Mouse (Mus musculus) midbrain, embryonic 11.5 days (tissue): ENCODE measurements at regions not wholly inside any gene's neighbourhood (a gene's known extent, or its start where the extent isn't known, plus 50 kb on each side); places are given as distances from the start of the nearest gene placed in this dataset.

ENCODE experiments used
- ATAC-seq: fragments of 200-750 bp; cut with Nextera tagmentation; 2 replicates; pipeline ENCODE4 v1.8.0; 2017; ENCODE audit warnings: moderate TSS enrichment, moderate library complexity; ENCODE audit not compliant: low FRiP score
- DNase-seq: peaks from one replicate; pipeline ENCODE4 v3.0.0; 2015; ENCODE audit warnings: low spot score; ENCODE audit errors: missing footprints
- H3K27ac ChIP-seq: fragments of 300-500 bp; sonication (generic); 2 replicates; pipeline ENCODE4 v1.5.1; 2014; ENCODE audit warnings: low read depth, low read length
- H3K27me3 ChIP-seq: fragments of 300-500 bp; sonication (generic); 2 replicates; pipeline ENCODE4 v1.6.1; 2014; ENCODE audit warnings: mild to moderate bottlenecking, low read length, moderate library complexity, mixed read lengths; ENCODE audit not compliant: control insufficient read depth, insufficient read depth
- H3K36me3 ChIP-seq: fragments of 300-500 bp; sonication (generic); 2 replicates; pipeline ENCODE4 v1.6.1; 2014; ENCODE audit warnings: mild to moderate bottlenecking, low read length, moderate library complexity, mixed read lengths; ENCODE audit not compliant: control insufficient read depth, insufficient read depth
- H3K4me1 ChIP-seq: fragments of 300-500 bp; sonication (generic); 2 replicates; pipeline ENCODE4 v1.6.1; 2014; ENCODE audit warnings: low read length; ENCODE audit not compliant: control insufficient read depth, insufficient read depth
- H3K4me2 ChIP-seq: fragments of 300-500 bp; sonication (generic); 2 replicates; pipeline ENCODE4 v1.6.1; 2014; ENCODE audit warnings: mild to moderate bottlenecking, moderate library complexity
- H3K4me3 ChIP-seq: fragments of 300-500 bp; sonication (generic); 2 replicates; pipeline ENCODE4 v1.5.1; 2014; ENCODE audit warnings: low read depth, low read length
- H3K9ac ChIP-seq: fragments of 300-500 bp; sonication (generic); 2 replicates; pipeline ENCODE4 v1.6.1; 2014; ENCODE audit warnings: low read length
- H3K9me3 ChIP-seq: fragments of 300-500 bp; sonication (generic); 2 replicates; pipeline ENCODE4 v1.6.1; 2016; ENCODE audit warnings: low read length; ENCODE audit not compliant: control insufficient read depth
- WGBS: fragments of 180-500 bp; shearing (Covaris S2); extraction: QIAGEN DNeasy Blood & Tissue Kit; methylation state at CpG from one replicate; pipeline ENCODE4 v1.1.7; 2014; 5-methylcytosine and 5-hydroxymethylcytosine counted together

DNA sequence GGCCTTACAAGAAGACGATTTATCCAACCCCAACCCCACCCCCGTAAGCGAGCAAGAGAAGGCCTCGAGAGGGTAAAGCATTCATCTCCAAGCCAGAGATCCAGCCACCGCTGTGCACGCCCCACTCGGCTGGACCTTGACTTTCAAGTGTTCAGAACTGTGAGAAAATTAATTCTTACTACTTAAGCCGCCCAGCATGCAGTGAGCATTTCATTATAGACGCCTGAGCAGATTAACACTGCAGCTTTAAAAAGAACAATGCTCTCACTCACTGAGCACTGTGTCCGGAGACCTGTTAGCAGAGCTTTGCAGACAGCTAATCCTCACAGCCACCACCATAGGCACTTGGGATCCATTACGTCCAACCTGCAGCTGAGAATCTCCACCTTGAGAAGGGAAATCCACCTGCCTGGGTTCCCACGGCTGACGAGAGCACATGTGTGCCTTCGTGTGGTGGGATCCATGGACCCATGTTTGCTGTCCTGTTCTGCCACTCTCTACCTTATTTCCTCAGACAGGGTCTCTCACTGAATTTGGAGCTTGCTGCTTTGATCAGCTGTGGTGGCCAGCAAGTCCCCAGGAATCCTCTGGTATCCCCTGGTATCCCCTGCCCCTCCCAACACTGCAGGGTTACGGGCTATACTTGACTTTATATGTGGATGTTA, 281.4 kb downstream of the 3100002H09Rik start:
- 12% methylated on average over 15 of the region's 15 CpGs for WGBS
- no peak overlapping the region for H3K4me3 ChIP-seq
- no peak overlapping the region for H3K9ac ChIP-seq
- DNase-seq (peak; percentile 92), ATAC-seq (peak; percentile 93)
- no peak overlapping the region for H3K27ac ChIP-seq
- no peak overlapping the region for H3K4me2 ChIP-seq
- peaks cover 10% of the 10 kb centered on the region for H3K4me1 ChIP-seq
- H3K9me3 ChIP-seq = peaks cover 2% of the 10 kb centered on the region; the same call in 1 of the 2 replicates
- peaks cover 26% of the 10 kb centered on the region for H3K27me3 ChIP-seq
- H3K36me3 ChIP-seq = no peaks in the 10 kb centered on the region

DNA sequence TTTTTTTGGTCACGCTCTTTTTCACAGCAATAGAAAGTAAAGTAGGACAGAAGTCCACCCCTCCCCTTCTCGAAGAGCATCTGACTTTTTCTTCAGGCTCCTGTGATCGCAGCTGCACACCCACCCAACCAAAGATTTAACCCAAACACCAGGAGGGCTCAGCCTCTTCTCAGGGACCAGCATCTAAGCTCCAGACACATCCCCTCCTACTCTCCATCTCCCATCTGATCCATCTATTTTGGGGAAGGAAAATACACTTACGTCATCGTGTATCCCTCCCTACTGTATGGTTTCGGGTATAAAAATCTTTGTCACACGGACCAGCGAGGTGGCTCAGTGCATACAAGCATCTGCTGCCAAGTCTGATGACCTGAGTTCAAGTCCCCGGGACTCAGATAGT, 284.3 kb downstream of the 3100002H09Rik start:
- H3K4me3 ChIP-seq = no peak overlapping the region
- ATAC-seq (no peak), DNase-seq (no peak)
- WGBS = 90% methylated on average over 9 of the region's 9 CpGs
- no peak overlapping the region for H3K9ac ChIP-seq
- H3K27ac ChIP-seq = no peak overlapping the region
- peaks cover 10% of the 10 kb centered on the region for H3K4me1 ChIP-seq
- no peaks in the 10 kb centered on the region for H3K36me3 ChIP-seq
- peaks cover 2% of the 10 kb centered on the region; the same call in 1 of the 2 replicates for H3K9me3 ChIP-seq
- no peak overlapping the region for H3K4me2 ChIP-seq
- peaks cover 24% of the 10 kb centered on the region for H3K27me3 ChIP-seq

DNA sequence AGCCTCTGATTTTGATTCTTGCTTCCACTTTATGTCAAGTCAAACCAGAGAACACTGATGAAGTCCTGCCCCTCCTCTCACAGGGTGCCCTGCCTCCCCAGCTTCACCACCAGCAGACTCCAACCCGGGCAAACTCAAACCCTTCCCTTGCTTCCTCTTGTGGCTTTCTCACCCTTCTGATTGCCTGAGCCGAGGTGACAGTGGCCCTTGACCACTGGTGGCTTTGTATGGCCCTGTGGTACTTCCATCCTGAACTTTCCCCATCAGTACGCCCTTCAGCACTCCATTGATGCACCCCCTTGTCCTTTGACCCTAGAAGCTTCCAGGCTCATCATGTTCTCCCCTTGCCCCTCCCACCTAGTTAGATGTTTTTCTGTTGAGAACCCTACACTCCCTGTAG, 287.0 kb downstream of the 3100002H09Rik start:
- ATAC-seq (no peak), DNase-seq (no peak)
- 63% methylated on average over 3 of the region's 3 CpGs for WGBS
- Histone ChIP-seq H3K27ac (no peak overlapping the region), H3K4me2 (no peak overlapping the region), H3K4me1 (no peaks in the 10 kb centered on the region), H3K27me3 (peaks cover 14% of the 10 kb centered on the region), H3K4me3 (no peak overlapping the region), H3K9ac (no peak overlapping the region), H3K36me3 (no peaks in the 10 kb centered on the region), H3K9me3 (peaks cover 2% of the 10 kb centered on the region; the same call in 1 of the 2 replicates)

DNA sequence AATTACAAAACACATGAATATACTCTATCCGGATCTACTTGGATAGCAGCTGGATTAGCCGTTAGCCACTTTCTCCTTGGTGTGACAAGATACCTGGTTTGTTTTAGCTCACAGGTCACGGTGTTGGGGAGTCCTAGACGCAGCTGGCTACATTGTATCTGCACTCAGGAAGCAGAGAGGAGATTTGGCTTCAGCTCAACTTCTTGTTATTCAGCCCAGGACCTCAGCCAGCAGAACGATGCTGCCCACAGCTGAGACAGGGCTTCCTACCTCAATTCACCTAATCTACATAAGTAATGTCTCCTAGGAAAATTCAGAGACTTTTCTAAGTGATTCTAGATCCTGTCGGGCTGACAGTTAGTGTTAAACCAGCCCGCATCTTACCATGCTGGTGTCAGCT, 289.4 kb downstream of the 3100002H09Rik start:
- no peak overlapping the region for H3K4me2 ChIP-seq
- H3K4me1 ChIP-seq = 0 out of 2 replicates have a peak, but pooled peaks cover 3% of the 10 kb centered on the region
- H3K36me3 ChIP-seq = no peaks in the 10 kb centered on the region
- H3K27me3 ChIP-seq = peaks cover 13% of the 10 kb centered on the region
- no peak for DNase-seq
- 76% methylated on average over 7 of the region's 7 CpGs for WGBS
- no peak overlapping the region for H3K27ac ChIP-seq
- H3K4me3 ChIP-seq = no peak overlapping the region
- ATAC-seq = no peak
- H3K9me3 ChIP-seq = peaks cover 2% of the 10 kb centered on the region; the same call in 1 of the 2 replicates
- no peak overlapping the region for H3K9ac ChIP-seq

DNA sequence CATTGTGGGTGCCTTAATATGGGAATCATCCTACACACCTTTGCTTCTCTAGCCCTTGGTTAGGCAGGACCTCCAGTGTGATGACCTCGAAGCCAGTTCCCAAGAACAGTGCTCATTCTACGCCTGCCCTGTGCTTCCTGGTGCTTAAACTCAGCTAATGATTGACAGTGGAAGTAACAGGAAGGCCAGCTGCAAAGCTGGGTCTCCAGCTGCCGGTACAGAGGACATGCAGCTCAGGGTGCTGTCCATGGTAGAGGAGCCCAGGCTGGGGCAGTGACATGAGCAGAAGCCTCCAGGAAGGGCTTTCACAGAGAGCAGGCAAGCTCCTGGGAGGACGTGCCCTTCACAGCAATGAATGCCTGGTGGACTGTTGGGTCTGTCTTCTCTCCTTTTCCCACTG, 293.6 kb downstream of the 3100002H09Rik start:
- Histone ChIP-seq H3K27me3 (peaks cover 2% of the 10 kb centered on the region; the same call in 1 of the 2 replicates), H3K9me3 (peaks cover 3% of the 10 kb centered on the region; the same call in 1 of the 2 replicates), H3K4me3 (no peak overlapping the region), H3K9ac (no peak overlapping the region), H3K36me3 (no peaks in the 10 kb centered on the region), H3K4me2 (no peak overlapping the region), H3K27ac (no peak overlapping the region), H3K4me1 (0 out of 2 replicates have a peak, but pooled peaks cover 3% of the 10 kb centered on the region)
- ATAC-seq (no peak), DNase-seq (no peak)
- WGBS = 42% methylated on average over 4 of the region's 4 CpGs

DNA sequence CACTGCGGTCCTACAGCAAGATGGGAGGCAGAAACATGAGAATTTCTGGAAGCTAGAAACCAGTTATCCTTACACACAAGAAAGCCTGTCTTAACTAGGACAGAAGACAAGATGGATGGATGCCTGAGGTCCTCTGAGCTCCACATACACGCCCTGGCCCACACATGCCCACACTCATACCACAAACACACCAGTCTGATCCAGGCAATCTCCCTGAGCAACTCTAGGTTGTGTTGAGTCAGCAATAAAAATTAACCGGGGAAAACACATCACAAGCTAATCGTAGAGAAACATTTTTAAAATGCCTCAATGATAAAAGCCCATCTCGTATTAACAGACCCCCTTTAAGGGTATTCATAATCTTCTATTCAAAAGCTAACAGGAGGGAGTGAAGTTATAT, 298.9 kb downstream of the 3100002H09Rik start:
- Histone ChIP-seq H3K4me1 (peaks cover 2% of the 10 kb centered on the region; the same call in 1 of the 2 replicates), H3K27me3 (peaks cover 2% of the 10 kb centered on the region; the same call in 1 of the 2 replicates), H3K36me3 (no peaks in the 10 kb centered on the region), H3K4me2 (no peak overlapping the region), H3K4me3 (no peak overlapping the region), H3K9me3 (peaks cover 3% of the 10 kb centered on the region; the same call in 1 of the 2 replicates), H3K9ac (no peak overlapping the region), H3K27ac (no peak overlapping the region)
- ATAC-seq (no peak), DNase-seq (no peak)
- 86% methylated on average over 5 of the region's 5 CpGs for WGBS

DNA sequence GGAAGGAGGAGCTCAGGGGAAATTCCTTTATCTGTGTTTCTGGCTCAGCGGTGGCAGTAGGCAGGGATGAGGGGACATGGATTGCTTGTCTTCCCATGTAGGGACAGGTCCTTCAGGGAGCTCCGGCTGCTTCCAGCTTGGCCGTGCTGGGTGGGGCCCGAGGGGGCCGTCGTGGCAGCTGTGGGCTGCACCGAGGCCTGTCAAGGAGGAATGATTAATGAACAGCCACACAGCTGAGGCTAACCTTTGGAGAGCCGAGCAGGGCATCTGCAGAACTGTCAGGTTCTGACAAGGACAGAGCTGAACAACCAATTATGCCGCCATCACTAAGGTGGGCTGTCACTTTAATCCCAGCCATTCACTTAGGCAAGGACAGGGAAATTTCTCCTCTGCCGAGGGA, 300.0 kb downstream of the 3100002H09Rik start:
- ATAC-seq (peak; percentile 50; the same call in 1 of the 2 replicates), DNase-seq (no peak)
- H3K27me3 ChIP-seq = peaks cover 2% of the 10 kb centered on the region; the same call in 1 of the 2 replicates
- no peak overlapping the region for H3K4me3 ChIP-seq
- no peaks in the 10 kb centered on the region for H3K36me3 ChIP-seq
- H3K27ac ChIP-seq = no peak overlapping the region; the same call in 1 of the 2 replicates
- no peak overlapping the region for H3K9ac ChIP-seq
- H3K4me2 ChIP-seq = no peak overlapping the region
- 38% methylated on average over 10 of the region's 10 CpGs for WGBS
- H3K9me3 ChIP-seq = peaks cover 3% of the 10 kb centered on the region; the same call in 1 of the 2 replicates
- peaks cover 2% of the 10 kb centered on the region; the same call in 1 of the 2 replicates for H3K4me1 ChIP-seq

DNA sequence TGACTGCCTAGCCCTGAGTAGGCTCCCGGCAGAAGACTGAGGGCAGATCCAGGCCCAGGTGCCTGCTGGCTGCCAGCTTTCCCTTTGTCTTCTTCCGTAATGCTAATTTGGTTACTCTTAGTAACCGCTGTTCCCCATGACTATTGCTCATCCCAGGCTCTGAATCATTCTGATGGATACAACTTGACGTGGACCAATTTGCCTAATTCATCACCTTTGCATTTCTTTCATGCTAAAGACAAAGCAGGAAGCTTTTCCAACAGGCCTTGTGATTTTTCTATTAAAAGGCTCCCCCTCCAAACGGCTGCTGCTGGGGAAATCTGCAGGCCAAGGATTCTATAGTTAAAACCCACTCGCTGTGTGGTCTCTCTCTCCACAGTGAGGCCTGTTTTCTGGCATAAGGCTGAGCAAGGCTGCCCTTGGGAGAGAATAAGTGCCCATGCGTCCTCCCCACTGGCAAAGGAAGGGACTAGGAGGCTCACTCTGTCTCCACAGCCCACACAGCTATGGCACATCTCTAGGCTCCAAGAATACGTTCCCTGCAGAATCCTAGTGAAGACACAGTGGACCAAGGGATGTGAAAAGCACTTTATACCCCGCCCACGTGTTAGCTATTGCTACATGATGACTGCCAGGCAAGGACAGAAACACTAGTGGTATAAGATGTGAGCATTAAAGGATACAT, 304.6 kb downstream of the 3100002H09Rik start:
- H3K27me3 ChIP-seq = peaks cover 7% of the 10 kb centered on the region; the same call in 1 of the 2 replicates
- 61% methylated on average over 10 of the region's 10 CpGs for WGBS
- H3K4me1 ChIP-seq = peaks cover under 1% of the 10 kb centered on the region; the same call in 1 of the 2 replicates
- no peak overlapping the region for H3K4me3 ChIP-seq
- H3K4me2 ChIP-seq = no peak overlapping the region
- no peak overlapping the region for H3K27ac ChIP-seq
- ATAC-seq (no peak), DNase-seq (peak; percentile 81)
- no peaks in the 10 kb centered on the region for H3K36me3 ChIP-seq
- H3K9me3 ChIP-seq = no peaks in the 10 kb centered on the region
- H3K9ac ChIP-seq = no peak overlapping the region

DNA sequence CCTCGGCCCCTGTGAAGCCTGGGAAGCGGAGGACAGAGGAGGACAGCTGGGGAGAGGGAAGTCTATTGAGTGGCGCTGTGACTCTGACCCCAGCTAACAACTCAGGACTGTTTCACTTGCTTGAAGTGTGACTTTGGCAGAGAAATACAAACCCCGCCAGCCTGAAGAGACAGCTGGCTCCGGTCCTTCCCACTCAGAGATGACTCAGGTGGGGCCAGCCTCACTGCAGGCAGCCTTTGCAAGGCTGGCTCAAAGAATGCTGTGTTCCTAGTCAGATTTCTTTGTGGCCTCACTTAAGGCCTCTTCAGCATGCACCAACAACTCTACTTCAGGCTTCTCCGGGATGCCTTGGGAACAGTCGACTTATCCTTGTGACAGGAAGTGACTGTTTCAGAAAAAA, 307.7 kb downstream of the 3100002H09Rik start:
- H3K4me3 ChIP-seq = no peak overlapping the region
- H3K9me3 ChIP-seq = no peaks in the 10 kb centered on the region
- no peaks in the 10 kb centered on the region for H3K36me3 ChIP-seq
- no peak overlapping the region for H3K4me2 ChIP-seq
- H3K9ac ChIP-seq = no peak overlapping the region
- 67% methylated on average over 7 of the region's 7 CpGs for WGBS
- ATAC-seq (no peak), DNase-seq (no peak)
- H3K27ac ChIP-seq = no peak overlapping the region
- peaks cover 5% of the 10 kb centered on the region; the same call in 1 of the 2 replicates for H3K27me3 ChIP-seq
- peaks cover 10% of the 10 kb centered on the region for H3K4me1 ChIP-seq
